ENCODE assay signal across 9 mouse cellular contexts in genomic region chr19:44299078-44299477, GRCm38 (mm10). TPM values are rescaled to one million over a fixed set of nuclear protein-coding genes. Genes with fewer than 3 reads are reported as not detected.
DNase-seq lines count a peak whose midpoint lies in the region; ATAC-seq and TF ChIP-seq lines count a peak whose summit lies in the region.
"Had no signal": no experiment of that assay in that cellular context is flagged by ENCODE, and none has a peak within 500 bp of the region (broad histone marks: within the 10 kb centered on the region; RNA-seq: fewer than 3 reads in every experiment).

No protein-coding gene starts in this region.

- H3K27ac ChIP-seq in heart, embryonic 15.5 days: no peak overlapping the region
- H3K27ac ChIP-seq in bone marrow macrophage, adult 2 months (ENCODE audit: insufficient read depth, low read depth, low read length): no peak overlapping the region
- H3K27ac ChIP-seq in hindbrain, embryonic 14.5 days: no peak overlapping the region
- no peak overlapping the region for H3K27ac ChIP-seq in midbrain, embryonic 12.5 days (replicated peaks)

- TF ChIP-seq POLR2A in bone marrow macrophage, adult 2 months (IDR thresholded peaks at IDR 0.05; ENCODE audit: borderline replicate concordance, low read depth, low read length): no peak

- no peak for DNase-seq in heart, postnatal 25 days (ENCODE audit: low spot score)
- DNase-seq in hindbrain, embryonic 14.5 days (ENCODE audit: low spot score): no peak
- DNase-seq in frontal cortex, postnatal 10 days (ENCODE audit: low spot score in 2 of 2): no peak
- DNase-seq in gastrocnemius, postnatal 25 days: no peak
- DNase-seq: thymus, postnatal 4 days had no signal

- no peak for ATAC-seq in heart, embryonic 15.5 days (replicated peaks; ENCODE audit: insufficient number of reproducible peaks, insufficient read depth, low FRiP score, low read depth)
- no peak for ATAC-seq in hindbrain, embryonic 14.5 days (ENCODE audit: low FRiP score)
- no peak for ATAC-seq in midbrain, embryonic 12.5 days (ENCODE audit: low FRiP score, low read depth)
- ATAC-seq in CD4-positive, CD25-positive, alpha-beta regulatory T cell, adult 4 months: no peak

- H3K4me1 ChIP-seq in heart, embryonic 15.5 days (replicated peaks): peaks cover 76% of the 10 kb centered on the region
- peaks cover 23% of the 10 kb centered on the region for H3K4me1 ChIP-seq in bone marrow macrophage, adult 2 months (ENCODE audit: control insufficient read depth, insufficient read depth, low read length)
- H3K4me1 ChIP-seq in hindbrain, embryonic 14.5 days (replicated peaks; ENCODE audit: control insufficient read depth, insufficient read depth, low read length): peaks cover 62% of the 10 kb centered on the region
- peaks cover 66% of the 10 kb centered on the region for H3K4me1 ChIP-seq in midbrain, embryonic 12.5 days

- no peaks in the 10 kb centered on the region for H3K27me3 ChIP-seq in heart, embryonic 15.5 days
- no peaks in the 10 kb centered on the region for H3K27me3 ChIP-seq in hindbrain, embryonic 14.5 days (ENCODE audit: control insufficient read depth, insufficient read depth, low read length)
- H3K27me3 ChIP-seq in midbrain, embryonic 12.5 days: no peaks in the 10 kb centered on the region

- WGBS in heart, embryonic 15.5 days: 84% methylated on average over 9 of the region's 9 CpGs
- 80% methylated on average over 9 of the region's 9 CpGs for WGBS in hindbrain, embryonic 14.5 days
- 90% methylated on average over 9 of the region's 9 CpGs for WGBS in midbrain, embryonic 12.5 days

- H3K4me3 ChIP-seq in heart, embryonic 15.5 days: 0 out of 2 replicates have a peak overlapping the region, but pooled peaks have one; percentile 80
- peak overlapping the region; percentile 98; the same call in 1 of the 2 replicates for H3K4me3 ChIP-seq in bone marrow macrophage, adult 2 months (ENCODE audit: insufficient read depth, low read length)
- peak overlapping the region; percentile 65 for H3K4me3 ChIP-seq in hindbrain, embryonic 14.5 days (replicated peaks; ENCODE audit: low read length)
- peak overlapping the region; percentile 92 for H3K4me3 ChIP-seq in midbrain, embryonic 12.5 days

- peak overlapping the region; percentile 94 for H3K4me2 ChIP-seq in heart, embryonic 15.5 days
- H3K4me2 ChIP-seq in hindbrain, embryonic 14.5 days (replicated peaks): peak overlapping the region; percentile 99
- H3K4me2 ChIP-seq in midbrain, embryonic 12.5 days (replicated peaks): peak overlapping the region; percentile 99

- intact Hi-C loops in heart, postnatal 25 days (cut with DNase I): loop anchor here (10.0 kb wide), 1 partner anchor 134 kb away; no protein-coding TSS in a partner anchor

- no peaks in the 10 kb centered on the region for H3K9me3 ChIP-seq in heart, embryonic 15.5 days (replicated peaks)
- no peaks in the 10 kb centered on the region for H3K9me3 ChIP-seq in hindbrain, embryonic 14.5 days (ENCODE audit: control insufficient read depth, low read length)
- no peaks in the 10 kb centered on the region for H3K9me3 ChIP-seq in midbrain, embryonic 12.5 days

- H3K9ac ChIP-seq in heart, embryonic 15.5 days: no peak overlapping the region
- H3K9ac ChIP-seq in hindbrain, embryonic 14.5 days: peak overlapping the region; percentile 93
- 0 out of 2 replicates have a peak overlapping the region, but pooled peaks have one; percentile 17 for H3K9ac ChIP-seq in midbrain, embryonic 12.5 days (replicated peaks)

- no peak for TF ChIP-seq CTCF in bone marrow macrophage, adult 2 months (IDR thresholded peaks at IDR 0.05; ENCODE audit: low read depth, low read length)

- H3K36me3 ChIP-seq in heart, embryonic 15.5 days: peaks cover 66% of the 10 kb centered on the region
- peaks cover 82% of the 10 kb centered on the region for H3K36me3 ChIP-seq in hindbrain, embryonic 14.5 days (replicated peaks; ENCODE audit: control insufficient read depth, insufficient read depth)
- H3K36me3 ChIP-seq in midbrain, embryonic 12.5 days: peaks cover 90% of the 10 kb centered on the region

RNA-seq across cellular contexts. Expression of gene Scd2, which starts 5.6 kb away (rescaled TPM):
- polyA plus RNA-seq in heart, embryonic 15.5 days (2015; fragmentation: Nextera tagmentation; extraction: Ambion mirVana): 131 and 164 TPM in 2 replicates
- 10 to 100 TPM; 12.5 to 13.1 TPM for total RNA-seq in heart, postnatal 25 days (2021)
- 6.7 and 7.7 TPM in 2 replicates for polyA plus RNA-seq in bone marrow macrophage, adult 2 months (2012; ENCODE audit: insufficient read depth, insufficient read length, missing spikeins)
- polyA plus RNA-seq in hindbrain, embryonic 14.5 days (2014; fragmentation: Nextera tagmentation; extraction: Ambion mirVana): 323 and 381 TPM in 2 replicates
- polyA plus RNA-seq in midbrain, embryonic 12.5 days (2016; fragmentation: Nextera tagmentation; extraction: Ambion mirVana): 419 and 424 TPM in 2 replicates
- polyA plus RNA-seq in CD4-positive, CD25-positive, alpha-beta regulatory T cell, adult 4 months (2017; shearing (Covaris generic)): 10 to 100 TPM; 40.3 to 46.7 TPM
- total RNA-seq in gastrocnemius, postnatal 25 days (2021): 10 to 100 TPM; 11.8 to 12.5 TPM

RNA-seq across cellular contexts. Expression of gene Scd4, which starts 33.8 kb away (rescaled TPM):
- 2.5 TPM in 2 replicates for polyA plus RNA-seq in heart, embryonic 15.5 days (2015; fragmentation: Nextera tagmentation; extraction: Ambion mirVana)
- 1 to 10 TPM; 6.5 to 9.2 TPM for total RNA-seq in heart, postnatal 25 days (2021)
- polyA plus RNA-seq in bone marrow macrophage, adult 2 months (2012; ENCODE audit: insufficient read depth, insufficient read length, missing spikeins): not detected in 2 replicates
- 0.25 and 0.30 TPM in 2 replicates for polyA plus RNA-seq in hindbrain, embryonic 14.5 days (2014; fragmentation: Nextera tagmentation; extraction: Ambion mirVana)
- polyA plus RNA-seq in midbrain, embryonic 12.5 days (2016; fragmentation: Nextera tagmentation; extraction: Ambion mirVana): 0.10 and 0.11 TPM in 2 replicates
- polyA plus RNA-seq in CD4-positive, CD25-positive, alpha-beta regulatory T cell, adult 4 months (2017; shearing (Covaris generic)): under 1 TPM; 0.42 to 0.59 TPM
- total RNA-seq in gastrocnemius, postnatal 25 days (2021): under 1 TPM; 0.15 to 0.16 TPM
